Mouse (Mus musculus) intestine, embryonic 16.5 days (tissue): ENCODE measurements around the gene 2010109A12Rik. TPM values are rescaled to one million over a fixed set of nuclear protein-coding genes. Genes with fewer than 3 reads are reported as not detected.

ENCODE experiments used
- ATAC-seq: fragments of 200-750 bp; cut with Nextera tagmentation; 2 replicates; pipeline ENCODE4 v1.8.0; 2017; ENCODE audit warnings: moderate TSS enrichment, moderate library complexity
- H3K27ac ChIP-seq: fragments of 300-500 bp; sonication (generic); 2 replicates; pipeline ENCODE4 v1.5.1; 2014; ENCODE audit warnings: mild to moderate bottlenecking, low read length
- H3K27me3 ChIP-seq: fragments of 300-500 bp; sonication (generic); replicated peaks from 2 replicates; pipeline ENCODE4 v1.6.1; 2014; ENCODE audit warnings: low read length, control low read depth, mixed read lengths; ENCODE audit not compliant: control insufficient read depth, insufficient read depth
- H3K36me3 ChIP-seq: fragments of 300-500 bp; sonication (generic); 2 replicates; pipeline ENCODE4 v1.6.1; 2014; ENCODE audit warnings: low read length, control low read depth; ENCODE audit not compliant: control insufficient read depth, insufficient read depth
- H3K4me1 ChIP-seq: fragments of 300-500 bp; sonication (generic); 2 replicates; pipeline ENCODE4 v1.6.1; 2014; ENCODE audit warnings: low read length, control low read depth, mixed read lengths; ENCODE audit not compliant: control insufficient read depth, insufficient read depth
- H3K4me2 ChIP-seq: fragments of 300-500 bp; sonication (generic); 2 replicates; pipeline ENCODE4 v1.6.1; 2014; ENCODE audit warnings: low read depth, low read length, control low read depth
- H3K4me3 ChIP-seq: fragments of 300-500 bp; sonication (generic); 2 replicates; pipeline ENCODE4 v1.5.1; 2014; ENCODE audit warnings: mild to moderate bottlenecking, low read length
- H3K9ac ChIP-seq: fragments of 300-500 bp; sonication (generic); 2 replicates; pipeline ENCODE4 v1.6.1; 2014; ENCODE audit warnings: low read depth, low read length
- H3K9me3 ChIP-seq: fragments of 300-500 bp; sonication (generic); 2 replicates; pipeline ENCODE4 v1.6.1; 2016; ENCODE audit warnings: low read length, control low read depth; ENCODE audit not compliant: control insufficient read depth
- WGBS: fragments of 180-500 bp; shearing (Covaris S2); extraction: QIAGEN DNeasy Blood & Tissue Kit; methylation state at CpG from one replicate; pipeline ENCODE4 v1.1.7; 2014; 5-methylcytosine and 5-hydroxymethylcytosine counted together
- polyA plus RNA-seq: library from polyadenylated mRNA; unstranded; fragments of >200 nt; fragmentation: Nextera tagmentation; extraction: Ambion mirVana; gene quantifications from 2 replicates; pipeline ENCODE4 v1.2.1, GENCODE M21; 2015

2010109A12Rik gene
- polyA plus RNA-seq, 1 experiment from 2014 or later: 2.1 TPM

DNA sequence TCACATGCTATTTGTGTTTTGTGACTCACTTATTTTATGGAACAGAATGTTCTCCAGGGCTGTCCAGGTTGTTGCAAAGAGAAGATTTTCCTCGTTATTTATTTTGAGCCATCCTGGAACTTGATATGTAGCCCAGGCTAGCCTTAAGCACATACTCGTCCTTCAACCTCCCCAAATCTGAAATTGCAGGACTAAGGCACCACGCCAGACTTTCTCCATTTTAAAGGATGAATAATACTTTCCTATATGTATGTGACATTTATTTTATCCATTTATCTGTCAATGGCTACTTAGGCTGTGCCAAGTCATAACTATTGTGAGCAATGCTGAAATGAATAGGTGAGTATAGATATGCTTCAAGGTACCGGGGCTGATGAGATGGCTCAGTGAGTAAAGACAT, 30.2 kb downstream of the 2010109A12Rik start:
- H3K36me3 ChIP-seq: no peaks in the 10 kb centered on the region
- H3K9ac ChIP-seq: no peak overlapping the region
- no peaks in the 10 kb centered on the region for H3K27me3 ChIP-seq
- 79% methylated on average over 4 of the region's 4 CpGs for WGBS
- no peak overlapping the region for H3K4me3 ChIP-seq
- H3K27ac ChIP-seq: no peak overlapping the region
- H3K9me3 ChIP-seq: no peaks in the 10 kb centered on the region
- no peaks in the 10 kb centered on the region for H3K4me1 ChIP-seq
- no peak overlapping the region for H3K4me2 ChIP-seq
- no peak for ATAC-seq

DNA sequence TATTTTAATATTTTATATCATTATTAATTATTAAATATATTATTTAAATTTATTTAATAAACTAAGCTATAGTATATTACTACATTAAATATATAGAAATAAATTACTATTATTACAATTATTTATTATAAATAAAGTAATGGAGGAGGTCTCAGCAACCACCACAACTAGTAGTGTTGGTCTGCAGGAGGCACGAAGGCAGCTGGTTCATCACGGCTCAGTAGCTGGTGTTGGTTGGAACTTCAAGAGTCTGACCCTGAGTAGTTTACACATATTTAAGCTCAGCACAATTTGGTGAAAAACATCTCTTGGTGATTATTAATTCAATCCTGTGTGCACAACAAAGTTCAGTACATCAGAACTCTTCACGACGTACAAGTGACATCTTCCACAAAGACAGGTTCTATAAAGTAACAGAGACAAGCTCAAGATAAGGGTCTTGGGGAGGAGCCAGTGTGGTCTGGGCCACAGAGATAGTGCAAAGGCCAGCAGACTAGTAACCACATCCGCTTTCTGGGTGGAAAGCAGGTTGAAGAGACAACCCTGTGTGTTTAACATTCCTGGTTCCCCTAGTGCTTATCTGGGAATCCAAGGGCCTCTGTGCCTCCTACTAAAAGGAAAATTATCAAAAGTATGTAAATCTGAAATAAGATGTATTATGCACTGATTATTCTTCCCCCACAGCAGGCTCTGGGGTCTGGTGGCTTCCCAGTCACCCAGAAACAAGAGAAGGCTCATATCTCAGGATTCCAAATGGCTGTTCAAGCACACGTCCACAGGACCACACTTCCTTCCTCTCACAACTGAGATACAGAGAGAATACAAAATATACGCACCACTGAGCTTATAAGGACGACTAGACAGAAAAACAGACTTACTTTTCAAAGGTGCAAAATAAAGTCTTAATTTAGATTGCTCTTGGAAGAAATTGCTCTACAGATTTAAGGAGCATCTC, 33.5 kb downstream of the 2010109A12Rik start:
- Histone ChIP-seq H3K36me3 (no peaks in the 10 kb centered on the region), H3K27me3 (no peaks in the 10 kb centered on the region), H3K27ac (no peak overlapping the region), H3K9ac (no peak overlapping the region), H3K4me1 (no peaks in the 10 kb centered on the region), H3K4me2 (no peak overlapping the region), H3K4me3 (no peak overlapping the region), H3K9me3 (no peaks in the 10 kb centered on the region)
- ATAC-seq: peak; percentile 70
- 74% methylated on average over 8 of the region's 8 CpGs for WGBS

DNA sequence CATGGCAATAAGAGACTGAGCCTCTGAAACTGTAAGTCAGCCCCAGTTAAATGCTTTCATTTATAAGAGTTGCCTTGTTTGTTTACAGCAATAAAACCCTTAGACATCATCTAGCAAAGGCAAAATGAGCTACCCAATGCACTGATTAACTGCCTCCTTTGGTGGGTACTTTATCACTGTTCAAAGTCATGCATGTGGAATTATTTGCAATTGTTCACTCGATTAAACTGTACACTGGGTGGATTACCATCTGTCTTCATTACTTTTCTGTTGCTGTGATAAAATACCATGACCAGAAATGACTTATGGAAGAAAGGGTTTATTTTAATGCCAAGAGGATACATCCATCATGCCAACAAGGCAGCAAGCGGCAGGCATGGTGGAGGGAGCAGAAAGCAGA, 39.0 kb downstream of the 2010109A12Rik start:
- Histone ChIP-seq H3K36me3 (no peaks in the 10 kb centered on the region), H3K27me3 (no peaks in the 10 kb centered on the region), H3K9me3 (no peaks in the 10 kb centered on the region), H3K4me1 (no peaks in the 10 kb centered on the region), H3K27ac (no peak overlapping the region), H3K4me2 (no peak overlapping the region), H3K9ac (no peak overlapping the region), H3K4me3 (no peak overlapping the region)
- no peak for ATAC-seq
- 74% methylated on average over 2 of the region's 2 CpGs for WGBS

DNA sequence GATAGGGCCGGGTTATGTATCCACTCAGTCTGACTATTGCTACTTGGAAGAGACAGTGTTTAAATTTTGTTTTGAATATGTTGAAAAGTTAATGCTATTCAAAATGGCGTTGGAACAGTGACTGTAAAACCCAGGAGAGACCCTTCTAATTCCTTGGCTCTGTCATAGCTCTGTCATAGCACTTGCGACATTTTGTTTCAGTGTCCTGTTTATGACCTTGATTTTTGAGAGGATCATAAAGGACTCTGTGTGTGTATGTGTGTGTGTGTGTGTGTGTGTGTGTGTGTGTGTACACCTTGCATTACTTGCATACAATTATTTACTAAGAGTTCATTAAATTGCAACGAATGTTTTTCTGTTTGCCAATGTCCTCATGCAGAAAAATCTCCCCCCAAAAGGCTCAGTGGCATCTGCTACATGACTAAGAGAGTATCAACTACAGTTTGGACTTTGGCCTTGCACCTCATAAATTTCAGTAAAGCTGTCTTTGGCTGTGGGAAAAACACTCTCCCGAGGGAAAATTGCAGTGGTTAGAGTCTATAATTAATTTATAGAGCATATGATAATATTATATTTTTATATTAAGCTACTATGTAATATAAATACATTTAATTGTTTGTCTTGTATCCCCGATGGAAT, 43.7 kb downstream of the 2010109A12Rik start:
- H3K4me1 ChIP-seq: no peaks in the 10 kb centered on the region
- H3K27ac ChIP-seq: no peak overlapping the region
- 56% methylated on average over 6 of the region's 6 CpGs for WGBS
- no peak overlapping the region for H3K4me3 ChIP-seq
- no peaks in the 10 kb centered on the region for H3K27me3 ChIP-seq
- H3K4me2 ChIP-seq: no peak overlapping the region
- no peaks in the 10 kb centered on the region for H3K9me3 ChIP-seq
- H3K36me3 ChIP-seq: no peaks in the 10 kb centered on the region
- ATAC-seq: peak; percentile 60
- no peak overlapping the region for H3K9ac ChIP-seq

DNA sequence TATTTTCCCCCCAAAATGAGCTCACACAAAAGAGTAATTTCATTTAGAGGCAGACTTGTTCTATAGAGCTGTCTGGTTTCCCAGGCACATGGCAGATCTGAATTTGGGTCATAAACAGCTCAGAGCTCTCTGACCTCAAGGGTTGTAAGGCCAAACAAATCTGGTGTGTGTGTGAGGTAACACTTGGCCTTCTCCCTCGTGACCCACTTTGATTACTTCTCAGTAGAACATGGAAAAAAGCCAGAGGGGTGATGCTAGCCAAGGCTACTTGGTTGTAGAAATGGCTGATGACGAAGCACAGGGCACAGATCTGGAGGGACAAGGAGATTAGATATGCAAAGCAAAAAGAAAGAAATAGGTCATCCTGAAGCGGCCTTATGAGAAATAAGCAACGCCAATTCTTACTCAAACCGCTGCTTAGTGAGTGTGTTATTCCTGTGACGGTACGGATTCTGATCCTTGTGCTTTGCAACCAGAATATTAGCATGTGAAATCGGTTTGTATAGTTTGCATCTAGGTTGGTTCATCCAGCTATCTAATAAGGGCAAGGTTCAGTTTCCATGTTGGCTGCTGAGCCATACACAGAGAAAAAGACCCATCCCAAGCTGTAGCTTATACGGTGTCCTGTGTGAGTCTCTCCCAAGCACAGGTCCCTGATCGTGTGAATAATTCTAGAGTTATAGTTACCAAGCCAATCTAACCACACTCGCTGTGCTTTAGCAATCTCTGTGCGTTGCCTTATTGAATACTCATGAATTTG, 44.9 kb downstream of the 2010109A12Rik start:
- no peaks in the 10 kb centered on the region for H3K9me3 ChIP-seq
- 76% methylated on average over 12 of the region's 12 CpGs for WGBS
- H3K4me2 ChIP-seq: no peak overlapping the region
- no peaks in the 10 kb centered on the region for H3K27me3 ChIP-seq
- no peak overlapping the region for H3K9ac ChIP-seq
- no peaks in the 10 kb centered on the region for H3K36me3 ChIP-seq
- peak; percentile 40; the same call in 1 of the 2 replicates for ATAC-seq
- H3K4me3 ChIP-seq: no peak overlapping the region
- no peak overlapping the region for H3K27ac ChIP-seq
- H3K4me1 ChIP-seq: no peaks in the 10 kb centered on the region

DNA sequence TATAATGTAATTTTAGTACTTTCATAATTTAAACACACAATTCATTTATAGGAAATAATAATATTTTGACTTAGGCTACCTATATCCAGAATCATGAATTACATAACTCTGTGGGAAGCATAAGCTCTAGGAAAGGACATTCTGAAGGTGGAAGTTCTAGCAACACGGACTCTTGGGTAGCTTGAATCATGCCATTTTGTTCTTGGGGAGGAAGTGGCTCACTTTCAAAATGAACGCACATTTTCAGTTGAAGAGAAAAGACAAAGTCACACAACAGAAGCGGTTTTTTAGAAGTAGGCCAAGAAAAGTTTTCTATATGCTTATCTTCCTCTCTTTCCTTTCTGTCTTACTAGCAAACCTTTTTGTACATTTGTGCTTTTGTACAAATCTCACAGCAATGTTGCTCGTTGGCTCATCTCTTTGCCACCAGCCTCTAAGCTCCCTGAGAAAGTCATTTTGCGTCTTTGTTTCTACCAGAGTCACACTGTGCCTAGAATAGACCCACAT, 49.5 kb downstream of the 2010109A12Rik start:
- Histone ChIP-seq H3K4me1 (no peaks in the 10 kb centered on the region), H3K9me3 (no peaks in the 10 kb centered on the region), H3K36me3 (no peaks in the 10 kb centered on the region), H3K27ac (no peak overlapping the region), H3K4me2 (no peak overlapping the region), H3K9ac (no peak overlapping the region), H3K27me3 (no peaks in the 10 kb centered on the region), H3K4me3 (no peak overlapping the region)
- 86% methylated on average over 5 of the region's 5 CpGs for WGBS
- ATAC-seq: no peak

DNA sequence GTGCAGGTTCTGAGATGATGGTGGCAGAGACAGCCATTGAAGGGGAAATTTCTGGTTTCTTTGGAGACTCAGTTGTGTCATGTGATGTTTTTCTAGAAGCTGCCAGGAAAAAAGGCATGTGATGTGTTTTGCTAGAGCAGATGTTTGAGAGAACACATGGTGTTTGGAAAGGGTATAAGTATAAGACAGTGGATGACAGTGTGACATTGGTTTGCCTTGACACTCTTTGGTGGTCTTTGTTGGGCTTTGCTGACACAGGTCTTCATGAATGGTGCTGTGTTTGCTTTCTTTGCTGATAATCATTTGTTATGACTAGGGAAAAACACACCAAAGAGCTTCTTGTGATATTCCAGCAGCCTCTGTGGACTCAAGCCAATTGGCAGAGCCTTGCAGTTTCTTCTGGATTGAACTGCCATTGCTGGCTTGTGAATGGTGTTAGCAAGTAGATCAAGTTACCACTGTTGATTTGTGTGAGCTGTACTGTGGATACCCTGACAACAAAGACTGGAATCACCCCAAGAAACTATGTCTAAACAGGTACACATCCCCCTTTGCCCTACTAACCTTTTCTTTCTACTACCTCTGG, 50.6 kb downstream of the 2010109A12Rik start:
- H3K27me3 ChIP-seq: no peaks in the 10 kb centered on the region
- no peaks in the 10 kb centered on the region; the same call in 1 of the 2 replicates for H3K4me1 ChIP-seq
- H3K4me3 ChIP-seq: no peak overlapping the region
- no peak for ATAC-seq
- no peaks in the 10 kb centered on the region for H3K36me3 ChIP-seq
- no peak overlapping the region for H3K27ac ChIP-seq
- no peaks in the 10 kb centered on the region for H3K9me3 ChIP-seq
- H3K4me2 ChIP-seq: no peak overlapping the region
- no peak overlapping the region for H3K9ac ChIP-seq

DNA sequence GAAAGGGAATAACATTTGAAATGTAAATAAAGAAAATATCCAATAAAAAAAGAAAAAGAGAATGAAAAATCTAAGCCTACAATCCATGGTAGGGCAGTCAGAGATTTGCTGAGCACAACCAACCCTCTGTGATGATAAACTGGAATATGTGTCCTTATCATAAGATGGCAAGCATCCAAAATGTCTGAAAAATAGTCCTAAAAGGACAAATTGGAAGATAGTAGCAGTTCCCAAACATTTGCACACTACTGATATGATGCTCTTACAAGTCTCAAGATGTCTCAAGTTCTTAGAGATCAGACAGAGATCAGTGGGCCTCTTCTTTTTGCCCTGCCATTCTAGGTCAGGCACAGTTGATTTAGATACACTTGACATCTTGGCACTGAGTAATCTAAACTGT, 53.0 kb downstream of the 2010109A12Rik start:
- Histone ChIP-seq H3K4me1 (no peaks in the 10 kb centered on the region; the same call in 1 of the 2 replicates), H3K9me3 (no peaks in the 10 kb centered on the region), H3K27me3 (no peaks in the 10 kb centered on the region), H3K4me3 (no peak overlapping the region), H3K36me3 (no peaks in the 10 kb centered on the region), H3K9ac (no peak overlapping the region), H3K4me2 (no peak overlapping the region), H3K27ac (no peak overlapping the region)
- ATAC-seq: no peak

DNA sequence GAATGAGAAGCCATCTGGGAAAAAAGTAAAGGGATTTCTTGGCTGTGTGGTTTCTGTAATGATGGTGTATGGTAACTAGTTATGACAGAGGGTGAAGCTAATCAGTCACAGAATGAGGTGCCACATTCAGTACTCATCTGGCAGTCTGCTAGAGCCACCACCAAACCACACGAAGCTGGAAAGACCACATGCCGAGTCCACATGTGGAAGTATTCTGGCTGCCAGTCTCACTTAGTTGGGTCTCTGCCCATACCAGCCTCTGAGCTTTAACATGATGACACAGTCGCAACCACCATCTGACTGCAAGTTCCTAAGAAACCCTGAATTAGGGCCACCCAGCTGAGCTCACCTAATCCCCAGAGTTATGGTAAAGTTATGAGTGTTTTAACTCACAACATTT, 54.7 kb downstream of the 2010109A12Rik start:
- ATAC-seq: no peak
- no peak overlapping the region for H3K4me2 ChIP-seq
- no peak overlapping the region for H3K27ac ChIP-seq
- no peaks in the 10 kb centered on the region for H3K27me3 ChIP-seq
- WGBS: 72% methylated on average over 3 of the region's 3 CpGs
- H3K4me3 ChIP-seq: no peak overlapping the region
- peaks cover 2% of the 10 kb centered on the region; the same call in 1 of the 2 replicates for H3K4me1 ChIP-seq
- H3K9ac ChIP-seq: no peak overlapping the region
- no peaks in the 10 kb centered on the region for H3K36me3 ChIP-seq
- H3K9me3 ChIP-seq: no peaks in the 10 kb centered on the region
